Mouse (Mus musculus) hindbrain, embryonic 16.5 days (tissue): ENCODE measurements around the gene Ncan. TPM values are rescaled to one million over a fixed set of nuclear protein-coding genes. Genes with fewer than 3 reads are reported as not detected.

Experiments used
- ATAC-seq: fragments of 200-750 bp; cut with Nextera tagmentation; 2 replicates; pipeline ENCODE4 v1.8.0; 2017; ENCODE audit warnings: moderate TSS enrichment, moderate library complexity
- H3K27ac ChIP-seq: fragments of 300-500 bp; sonication (generic); 2 replicates; pipeline ENCODE4 v1.5.1; 2014; ENCODE audit warnings: low read depth, mild to moderate bottlenecking, control low read depth, low read length, moderate library complexity
- H3K27me3 ChIP-seq: fragments of 300-500 bp; sonication (generic); replicated peaks from 2 replicates; pipeline ENCODE4 v1.6.1; 2014; ENCODE audit warnings: low read length; ENCODE audit not compliant: control insufficient read depth, insufficient read depth
- H3K36me3 ChIP-seq: fragments of 300-500 bp; sonication (generic); 2 replicates; pipeline ENCODE4 v1.6.1; 2014; ENCODE audit warnings: mild to moderate bottlenecking, low read length, moderate library complexity, mixed read lengths; ENCODE audit not compliant: control insufficient read depth, insufficient read depth
- H3K4me1 ChIP-seq: fragments of 300-500 bp; sonication (generic); 2 replicates; pipeline ENCODE4 v1.6.1; 2014; ENCODE audit warnings: low read depth, low read length; ENCODE audit not compliant: control insufficient read depth, insufficient read depth
- H3K4me2 ChIP-seq: fragments of 300-500 bp; sonication (generic); 2 replicates; pipeline ENCODE4 v1.6.1; 2014; ENCODE audit warnings: mild to moderate bottlenecking, low read length, control low read depth, moderate library complexity
- H3K4me3 ChIP-seq: fragments of 300-500 bp; sonication (generic); 2 replicates; pipeline ENCODE4 v1.5.1; 2014; ENCODE audit warnings: mild to moderate bottlenecking, low read length, control low read depth, moderate library complexity
- H3K9ac ChIP-seq: fragments of 300-500 bp; sonication (generic); 2 replicates; pipeline ENCODE4 v1.6.1; 2014; ENCODE audit warnings: low read depth, mild to moderate bottlenecking, control low read depth, low read length, moderate library complexity
- H3K9me3 ChIP-seq: fragments of 300-500 bp; sonication (generic); 2 replicates; pipeline ENCODE4 v1.6.1; 2014; ENCODE audit warnings: mild to moderate bottlenecking, low read length, moderate library complexity; ENCODE audit not compliant: control insufficient read depth
- WGBS: fragments of 180-500 bp; shearing (Covaris S2); extraction: QIAGEN DNeasy Blood & Tissue Kit; methylation state at CpG from one replicate; pipeline ENCODE4 v1.1.7; 2014; 5-methylcytosine and 5-hydroxymethylcytosine counted together
- polyA plus RNA-seq: library from polyadenylated mRNA; unstranded; fragments of >200 nt; fragmentation: Nextera tagmentation; extraction: Ambion mirVana; gene quantifications from 2 replicates; pipeline ENCODE4 v1.2.1, GENCODE M21; 2015

Ncan gene
- polyA plus RNA-seq, 1 experiment from 2014 or later: 178 TPM

DNA sequence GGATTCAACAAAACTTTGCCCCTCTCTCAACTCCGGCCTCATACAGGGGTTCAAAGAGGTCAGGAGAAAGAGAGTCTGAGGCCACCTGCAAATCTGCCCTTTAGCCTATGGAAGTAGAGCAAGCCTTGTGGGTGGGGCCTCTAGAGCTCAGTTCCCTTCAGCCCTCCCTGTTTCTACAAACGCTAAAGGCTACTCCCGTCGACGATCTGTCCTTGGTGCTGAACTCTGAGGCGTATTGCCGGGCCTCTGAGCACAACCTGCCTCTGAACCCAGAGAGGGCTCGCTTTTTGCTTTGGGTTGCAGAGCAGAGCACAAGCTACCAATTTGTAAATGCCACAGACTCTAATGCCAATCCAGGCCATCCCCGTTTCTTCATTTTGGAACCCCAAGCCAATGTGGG lies 3.1 kb downstream of the Ncan start:
- Histone ChIP-seq H3K9me3 (no peaks in the 10 kb centered on the region), H3K4me1 (peaks cover 28% of the 10 kb centered on the region), H3K36me3 (peaks cover 7% of the 10 kb centered on the region; the same call in 1 of the 2 replicates), H3K4me3 (peak overlapping the region; percentile 67), H3K4me2 (peak overlapping the region; percentile 84), H3K27ac (no peak overlapping the region), H3K9ac (peak overlapping the region; percentile 35), H3K27me3 (no peaks in the 10 kb centered on the region)
- ATAC-seq: no peak
- WGBS: 10% methylated on average over 9 of the region's 9 CpGs

DNA sequence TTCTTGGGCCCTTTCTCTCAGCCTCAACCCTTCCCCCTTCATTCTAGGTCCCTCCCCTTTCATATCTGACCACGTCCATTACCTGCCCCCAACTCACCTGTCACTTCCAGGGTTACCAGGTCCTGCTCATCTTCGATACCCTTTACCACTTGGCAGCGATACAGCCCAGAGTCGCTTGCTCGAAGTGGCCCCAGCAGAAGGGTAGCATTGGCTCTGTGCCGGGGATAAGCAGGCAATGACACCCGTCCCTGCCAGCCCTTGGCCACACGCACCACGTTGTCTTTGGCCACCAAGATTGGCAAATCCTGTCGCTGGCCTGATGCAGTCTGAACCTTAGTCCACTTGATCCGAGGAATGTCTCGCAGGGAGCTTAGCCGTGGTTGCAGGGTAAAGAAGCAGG lies 5.8 kb downstream of the Ncan start:
- Histone ChIP-seq H3K36me3 (peaks cover 9% of the 10 kb centered on the region; the same call in 1 of the 2 replicates), H3K27ac (no peak overlapping the region), H3K4me2 (no peak overlapping the region), H3K27me3 (no peaks in the 10 kb centered on the region), H3K4me3 (no peak overlapping the region), H3K4me1 (peaks cover 28% of the 10 kb centered on the region), H3K9me3 (no peaks in the 10 kb centered on the region), H3K9ac (no peak overlapping the region)
- 69% methylated on average over 13 of the region's 13 CpGs for WGBS
- no peak for ATAC-seq

- Histone ChIP-seq H3K9ac (no peak overlapping the region), H3K4me1 (peaks cover 28% of the 10 kb centered on the region), H3K9me3 (no peaks in the 10 kb centered on the region), H3K4me3 (no peak overlapping the region), H3K36me3 (peaks cover 12% of the 10 kb centered on the region; the same call in 1 of the 2 replicates), H3K4me2 (no peak overlapping the region), H3K27ac (no peak overlapping the region), H3K27me3 (no peaks in the 10 kb centered on the region)
- no peak for ATAC-seq
- WGBS: 30% methylated on average over 6 of the region's 6 CpGs
Measured at GRCm38 (mm10) chr8:70114488-70114887, 6.2 kb downstream of the Ncan start.

DNA sequence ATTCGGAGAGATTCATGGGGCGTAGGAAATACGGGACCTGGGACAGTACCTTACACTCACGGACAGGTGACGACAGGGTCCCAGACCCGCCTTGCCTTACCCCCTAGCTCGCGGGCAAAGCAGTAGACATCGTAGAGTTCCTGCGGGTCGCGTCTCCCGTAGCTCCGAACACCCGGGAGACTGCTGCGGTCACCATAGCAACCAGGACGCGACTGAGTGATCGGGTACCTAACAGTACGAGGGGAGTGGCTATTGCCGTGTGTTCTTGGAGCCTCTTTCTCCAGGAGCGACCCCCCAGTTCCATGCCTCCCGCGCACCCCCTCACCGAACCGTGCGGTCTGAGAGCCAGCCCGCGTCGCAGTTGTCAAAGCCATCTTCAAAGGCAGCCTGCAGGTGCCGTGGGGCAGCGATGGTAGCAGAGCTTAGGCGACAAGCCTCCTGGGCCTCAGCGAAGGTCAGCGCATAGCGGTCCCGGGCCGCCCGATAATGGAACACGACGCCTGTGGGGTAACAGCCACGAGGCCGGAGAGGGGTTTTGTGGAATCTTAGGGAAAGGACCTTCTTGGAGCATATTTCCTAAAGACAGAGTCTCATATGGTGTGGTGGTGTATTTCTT lies 8.2 kb downstream of the Ncan start:
- Histone ChIP-seq H3K27ac (no peak overlapping the region), H3K9ac (no peak overlapping the region), H3K36me3 (peaks cover 31% of the 10 kb centered on the region), H3K4me1 (peaks cover 16% of the 10 kb centered on the region), H3K4me2 (no peak overlapping the region), H3K27me3 (no peaks in the 10 kb centered on the region), H3K4me3 (no peak overlapping the region), H3K9me3 (no peaks in the 10 kb centered on the region)
- 10% methylated on average over 41 of the region's 43 CpGs for WGBS
- ATAC-seq: peak; percentile 22; the same call in 1 of the 2 replicates

DNA sequence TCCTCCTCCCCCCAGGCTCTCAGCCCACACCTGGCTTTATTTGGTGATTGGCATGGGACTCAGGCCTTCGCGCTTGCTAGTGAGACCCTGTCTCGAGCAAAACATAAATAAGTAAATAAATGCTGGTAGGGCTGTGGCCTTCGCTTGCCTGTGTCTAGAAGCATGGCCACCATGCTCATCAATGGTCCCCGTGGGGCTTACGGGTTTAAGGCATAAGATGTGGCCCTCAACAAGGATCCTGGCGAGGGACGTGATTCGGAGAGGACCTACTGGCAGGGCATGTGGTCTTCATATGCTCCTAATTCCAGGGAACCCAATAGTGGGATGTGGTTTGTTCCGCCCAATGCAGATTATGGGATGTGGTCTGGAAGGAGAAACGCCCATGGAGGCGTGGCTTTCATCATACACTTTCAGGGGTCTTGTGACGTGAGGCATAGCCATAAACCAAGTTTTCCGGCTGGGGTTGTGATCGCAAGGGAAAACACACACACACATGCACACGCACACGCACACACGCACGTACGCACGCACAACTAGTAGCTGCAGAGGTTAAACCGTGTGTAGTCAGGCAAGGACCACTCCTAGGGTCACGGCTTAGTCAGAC lies 9.4 kb downstream of the Ncan start:
- Histone ChIP-seq H3K9ac (no peak overlapping the region), H3K4me2 (no peak overlapping the region), H3K4me1 (peaks cover 4% of the 10 kb centered on the region), H3K27me3 (no peaks in the 10 kb centered on the region), H3K27ac (no peak overlapping the region), H3K36me3 (peaks cover 38% of the 10 kb centered on the region), H3K9me3 (no peaks in the 10 kb centered on the region), H3K4me3 (no peak overlapping the region)
- WGBS: 60% methylated on average over 23 of the region's 23 CpGs
- ATAC-seq: no peak

GRCm38 (mm10) chr8:70110451-70110850 lies 10.2 kb downstream of the Ncan start:
- H3K4me3 ChIP-seq: no peak overlapping the region
- no peaks in the 10 kb centered on the region for H3K27me3 ChIP-seq
- H3K36me3 ChIP-seq: peaks cover 36% of the 10 kb centered on the region
- H3K4me2 ChIP-seq: no peak overlapping the region
- no peak overlapping the region for H3K9ac ChIP-seq
- H3K27ac ChIP-seq: no peak overlapping the region
- ATAC-seq: no peak
- H3K9me3 ChIP-seq: no peaks in the 10 kb centered on the region
- peaks cover 4% of the 10 kb centered on the region for H3K4me1 ChIP-seq
- WGBS: 93% methylated on average over 2 of the region's 2 CpGs

GRCm38 (mm10) chr8:70104922-70105321 lies 15.8 kb downstream of the Ncan start:
- ATAC-seq: no peak
- H3K9ac ChIP-seq: no peak overlapping the region
- H3K4me1 ChIP-seq: no peaks in the 10 kb centered on the region; the same call in 1 of the 2 replicates
- 83% methylated on average over 7 of the region's 7 CpGs for whole genome bisulfite sequencing
- peaks cover 51% of the 10 kb centered on the region for H3K36me3 ChIP-seq
- H3K27me3 ChIP-seq: no peaks in the 10 kb centered on the region
- no peak overlapping the region for H3K4me2 ChIP-seq
- no peaks in the 10 kb centered on the region for H3K9me3 ChIP-seq
- H3K4me3 ChIP-seq: no peak overlapping the region
- H3K27ac ChIP-seq: no peak overlapping the region

DNA sequence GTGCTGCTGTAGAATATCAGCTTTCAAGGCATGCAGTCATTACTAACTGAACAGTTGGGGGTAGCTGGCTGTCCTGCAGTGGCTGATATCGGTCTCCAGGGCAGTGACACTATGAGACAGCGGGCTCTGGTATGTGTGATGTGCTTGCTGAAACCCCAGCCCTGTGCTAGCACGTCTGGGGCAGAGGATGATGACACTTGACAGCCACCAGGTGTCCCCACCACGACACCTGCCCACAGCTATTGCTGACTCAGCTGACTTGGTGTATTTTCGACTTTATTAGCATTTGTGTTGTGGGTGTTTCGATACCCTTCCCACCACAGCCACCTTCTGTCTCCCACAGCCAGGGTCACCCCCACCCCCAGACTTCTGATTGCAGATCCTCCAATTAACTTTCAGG lies 16.2 kb downstream of the Ncan start:
- Histone ChIP-seq H3K4me3 (no peak overlapping the region), H3K4me1 (no peaks in the 10 kb centered on the region; the same call in 1 of the 2 replicates), H3K36me3 (peaks cover 51% of the 10 kb centered on the region), H3K27ac (no peak overlapping the region), H3K4me2 (no peak overlapping the region), H3K9ac (no peak overlapping the region), H3K9me3 (no peaks in the 10 kb centered on the region), H3K27me3 (no peaks in the 10 kb centered on the region)
- peak; percentile 57; the same call in 1 of the 2 replicates for ATAC-seq
- WGBS: 17% methylated on average over 6 of the region's 6 CpGs

DNA sequence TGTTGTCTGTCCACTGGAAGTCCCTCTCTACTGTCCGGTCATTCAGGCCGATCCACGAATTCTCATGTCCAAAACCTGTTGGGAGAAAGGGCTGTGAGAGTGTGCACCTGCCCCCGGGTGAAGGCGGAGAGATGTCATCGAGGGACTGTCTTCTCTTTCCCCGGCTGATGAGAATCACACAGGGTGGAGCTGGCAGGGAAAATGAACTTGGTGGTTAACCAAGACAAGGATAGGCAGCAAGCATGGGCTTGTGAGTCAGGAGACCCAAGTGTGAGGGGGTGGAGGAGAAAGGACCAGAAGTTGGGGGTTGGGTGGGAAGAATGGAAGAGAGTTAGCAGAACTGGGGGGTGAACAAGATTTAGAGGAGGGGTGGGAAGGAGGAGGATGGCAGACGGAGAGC lies 20.4 kb downstream of the Ncan start:
- no peak overlapping the region for H3K9ac ChIP-seq
- peaks cover 63% of the 10 kb centered on the region for H3K36me3 ChIP-seq
- WGBS: 88% methylated on average over 8 of the region's 8 CpGs
- no peaks in the 10 kb centered on the region for H3K27me3 ChIP-seq
- no peaks in the 10 kb centered on the region for H3K4me1 ChIP-seq
- H3K27ac ChIP-seq: no peak overlapping the region
- H3K4me2 ChIP-seq: no peak overlapping the region
- peaks cover 2% of the 10 kb centered on the region; the same call in 1 of the 2 replicates for H3K9me3 ChIP-seq
- H3K4me3 ChIP-seq: no peak overlapping the region
- no peak for ATAC-seq
